Mouse (Mus musculus): ENCODE data around the gene Tns1.
"Not testable (repeated sequence)": the region's sequence is repeated elsewhere in the genome, so short reads cannot be mapped to it uniquely, and the experiment has no call there.

Tns1 gene

GRCm38 (mm10) chr1:74124021-74124981, at the start of gene Tns1:
TSS of gene Tns1 (minus strand) at chr1:74124449.
- DNase-seq (ENCODE audit: inconsistent ontology term), result peak; percentile 76

GRCm38 (mm10) chr1:74172722-74173121, 48.5 kb upstream of the Tns1 start:
- DNase-seq (ENCODE audit: inconsistent ontology term), result no peak

- DNase-seq (ENCODE audit: inconsistent ontology term), result no peak
These were observed 45.5 kb upstream of the Tns1 start for GRCm38 (mm10) chr1:74169721-74170120.

GRCm38 (mm10) chr1:74167136-74167535, 42.9 kb upstream of the Tns1 start:
- no peak for DNase-seq (ENCODE audit: inconsistent ontology term)

GRCm38 (mm10) chr1:74160036-74160435, 35.8 kb upstream of the Tns1 start:
- no peak for DNase-seq (ENCODE audit: inconsistent ontology term)

GRCm38 (mm10) chr1:74159613-74160012, 35.4 kb upstream of the Tns1 start:
- DNase-seq (ENCODE audit: inconsistent ontology term), result not testable (repeated sequence)

- no peak for DNase-seq (ENCODE audit: inconsistent ontology term)
These were observed 32.2 kb upstream of the Tns1 start for GRCm38 (mm10) chr1:74156381-74156910.

- DNase-seq (ENCODE audit: inconsistent ontology term), result no peak
These were observed 31.3 kb upstream of the Tns1 start for GRCm38 (mm10) chr1:74155435-74156012.

- DNase-seq (ENCODE audit: inconsistent ontology term), result no peak
These were observed 29.4 kb upstream of the Tns1 start, which contains the start of gene Cxcr2 for GRCm38 (mm10) chr1:74153461-74154184. TSS of gene Cxcr2 (plus strand) at chr1:74153989.

GRCm38 (mm10) chr1:74151091-74151490, 26.8 kb upstream of the Tns1 start:
- DNase-seq (ENCODE audit: inconsistent ontology term), result no peak

- no peak for DNase-seq (ENCODE audit: inconsistent ontology term)
These were observed 25.9 kb upstream of the Tns1 start for GRCm38 (mm10) chr1:74150101-74150500.

GRCm38 (mm10) chr1:74149106-74149885, 25.0 kb upstream of the Tns1 start:
- no peak for DNase-seq (ENCODE audit: inconsistent ontology term)

- DNase-seq (ENCODE audit: inconsistent ontology term), result no peak
These were observed 17.5 kb upstream of the Tns1 start for GRCm38 (mm10) chr1:74141781-74142180.

- DNase-seq (ENCODE audit: inconsistent ontology term), result no peak
These were observed 15.2 kb upstream of the Tns1 start for GRCm38 (mm10) chr1:74139415-74139814.

GRCm38 (mm10) chr1:74135326-74135950, 11.2 kb upstream of the Tns1 start:
- peak; percentile 57 for DNase-seq (ENCODE audit: inconsistent ontology term)

- no peak for DNase-seq (ENCODE audit: inconsistent ontology term)
These were observed 9.7 kb upstream of the Tns1 start for GRCm38 (mm10) chr1:74133954-74134353.

- no peak for DNase-seq (ENCODE audit: inconsistent ontology term)
These were observed 7.8 kb upstream of the Tns1 start for GRCm38 (mm10) chr1:74132011-74132410.

GRCm38 (mm10) chr1:74130883-74131659, 6.8 kb upstream of the Tns1 start:
- DNase-seq (ENCODE audit: inconsistent ontology term), result no peak

- peak; percentile 86 for DNase-seq (ENCODE audit: inconsistent ontology term)
These were observed 823 bp upstream of the Tns1 start, which contains the start of gene Rufy4 for GRCm38 (mm10) chr1:74124991-74125552. TSS of gene Rufy4 (plus strand) at chr1:74125541.
